Mouse (Mus musculus) lung, adult 2 months (tissue): ENCODE data around the gene E030018B13Rik.

Source experiments
- CTCF ChIP-seq: fragments of 200-500 bp; IDR thresholded peaks from 2 replicates; pipeline ENCODE4 v1.5.1; 2011; ENCODE audit warnings: mild to moderate bottlenecking, low read length, control low read depth; ENCODE audit not compliant: insufficient read depth
- POLR2A ChIP-seq: fragments of 200-500 bp; IDR thresholded peaks from 2 replicates; pipeline ENCODE4 v1.6.1; 2011; ENCODE audit warnings: low read depth, mild to moderate bottlenecking, control low read depth, low read length, borderline replicate concordance; ENCODE audit errors: extremely low read depth

DNA sequence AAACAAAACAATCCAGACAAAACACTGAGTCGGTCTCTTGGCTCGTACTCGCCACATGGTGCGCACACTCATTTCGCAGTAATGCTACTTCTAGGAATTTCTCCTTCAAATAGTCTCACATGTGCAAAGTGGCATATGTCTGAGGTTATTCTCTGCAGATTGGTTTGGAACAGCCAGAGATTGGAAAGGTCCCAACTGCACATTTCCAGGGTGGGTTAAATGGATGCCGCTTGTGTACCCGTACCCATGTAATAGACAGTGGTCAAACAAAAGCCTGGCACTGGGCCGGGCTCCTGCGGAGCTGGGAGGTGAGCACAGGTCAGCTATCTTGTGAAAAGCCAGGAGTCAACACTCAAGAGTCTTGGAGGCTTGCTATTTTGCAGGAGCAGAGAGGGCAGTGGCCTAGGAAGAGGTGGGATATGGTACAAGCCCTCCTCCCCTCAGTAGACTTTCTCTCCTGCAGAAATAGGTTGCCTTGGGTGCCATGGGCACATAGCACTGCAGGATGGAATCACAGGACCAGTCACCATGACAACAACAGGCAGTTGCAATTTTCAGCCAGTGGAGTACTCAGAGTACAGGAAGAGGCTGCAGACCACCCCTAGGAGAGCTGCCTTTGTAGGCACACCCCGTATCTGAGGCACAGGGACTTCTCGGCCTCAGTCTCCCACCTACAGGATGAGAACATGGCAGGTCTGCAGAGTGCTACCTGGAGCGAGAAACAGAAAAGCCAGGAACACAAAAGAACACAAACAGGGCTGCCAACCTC lies 41.4 kb downstream of the E030018B13Rik start:
- TF ChIP-seq CTCF (no peak), POLR2A (no peak)
